Mouse (Mus musculus) bone marrow, adult 2 months (tissue): Measurements from ENCODE around the gene Gamt.

ENCODE experiments used
- CTCF ChIP-seq: fragments of 200-500 bp; IDR thresholded peaks from 2 replicates; pipeline ENCODE4 v1.5.1; 2011; ENCODE audit warnings: low read length, control low read depth; ENCODE audit not compliant: control insufficient read depth, insufficient read depth
- POLR2A ChIP-seq: fragments of 200-500 bp; IDR thresholded peaks from 2 replicates; pipeline ENCODE4 v1.6.1; 2011; ENCODE audit warnings: low read depth, mild to moderate bottlenecking, control low read depth, low read length, borderline replicate concordance; ENCODE audit not compliant: control insufficient read depth

GRCm38 (mm10) chr10:80273847-80274246 lies 13.0 kb upstream of the Gamt start:
- TF ChIP-seq CTCF: no peak
- no peak for TF ChIP-seq POLR2A
